Mouse (Mus musculus) left cerebral cortex, adult 2 months (tissue): Measurements from ENCODE around the gene Tex36. TPM values are rescaled to one million over a fixed set of nuclear protein-coding genes. Genes with fewer than 3 reads are reported as not detected.

ENCODE experiments used
- DNase-seq, 2 experiments: peaks; one replicate each; pipeline ENCODE4 v3.0.0; 2021 to 2022; ENCODE audit warnings: low spot score in 2 of 2, mixed read lengths in 1 of 2; ENCODE audit errors: extremely low spot score in 1 of 2
- H3K27ac ChIP-seq: fragments of 200-600 bp; 2 replicates; pipeline ENCODE4 v1.8.1; 2022
- H3K4me3 ChIP-seq: fragments of 200-600 bp; 2 replicates; pipeline ENCODE4 v1.8.1; 2022
- CTCF ChIP-seq: fragments of 200-600 bp; IDR thresholded peaks from 2 replicates; pipeline ENCODE4 v1.8.1; 2022; ENCODE audit warnings: antibody characterized with exemption, mild to moderate bottlenecking, moderate library complexity
- intact Hi-C: fragments of 180-260 bp; cut with DNase I; formaldehyde crosslinking; loops from one replicate; pipeline ENCODE4 v1.15.1; 2025
- long read RNA-seq, 2 experiments: library from polyadenylated mRNA; stranded (forward); transcript quantifications; one replicate each; pipeline ENCODE4 v2.0.0; 2021; ENCODE audit warnings: borderline mapping rate in 2 of 2
- total RNA-seq, 2 experiments: library from RNA; stranded (reverse); gene quantifications; 2 replicates each; pipeline ENCODE4 v1.2.3; 2021

Gene Tex36
- not detected for total RNA-seq
- long read RNA-seq, experiment 1: 0 reads
- long read RNA-seq, experiment 2: 0 reads

DNA sequence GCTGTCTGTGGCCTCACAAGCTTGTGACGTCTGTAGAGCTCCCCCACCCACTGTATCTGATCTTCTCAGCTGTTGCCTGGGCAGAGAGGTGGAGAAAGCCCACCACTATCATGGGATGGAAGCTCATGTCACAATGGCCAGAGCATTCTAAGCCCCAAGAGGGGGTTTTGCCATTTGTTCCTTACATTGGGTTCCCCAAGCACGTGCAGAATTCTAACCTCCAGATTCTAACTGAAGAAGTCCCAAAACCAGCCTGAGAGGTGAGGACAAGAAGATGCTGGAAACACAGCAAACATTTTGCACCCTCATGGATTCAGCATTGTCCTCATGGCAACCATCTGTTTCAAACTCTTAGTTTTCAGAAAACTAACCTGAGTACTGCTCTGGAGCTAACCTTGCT is at the start of gene Tex36:
Gene Tex36 (minus strand): TSS at position 101 of the 400 bp plus-strand sequence.
- intact Hi-C loops: no loop called here

DNA sequence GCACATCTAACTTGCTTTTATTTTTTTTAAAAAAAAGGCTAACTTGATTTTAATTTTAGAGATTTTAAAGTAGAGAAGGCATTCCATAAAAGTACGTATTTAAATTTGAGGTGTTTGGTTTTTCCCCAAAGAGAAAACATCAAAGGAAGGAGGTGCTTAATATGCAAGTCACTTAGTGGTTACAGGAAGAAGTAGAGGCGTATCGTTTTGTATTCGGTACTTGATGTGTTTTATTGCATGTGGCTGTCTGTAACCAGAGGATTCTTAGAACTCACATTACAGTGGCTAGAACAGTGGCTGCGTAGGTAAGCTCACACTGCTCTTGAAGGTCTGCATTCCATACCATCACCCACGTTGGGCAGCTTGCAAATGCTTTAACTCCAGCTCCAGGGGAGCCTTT is 43.8 kb upstream of the Tex36 start:
- no peak for TF ChIP-seq CTCF

More for the DNA sequence above, at the start of gene Tex36:
- no peak for DNase-seq
- Histone ChIP-seq H3K27ac (no peak within 1 kb of the TSS), H3K4me3 (no peak within 1 kb of the TSS)
- TF ChIP-seq CTCF: no peak

DNA sequence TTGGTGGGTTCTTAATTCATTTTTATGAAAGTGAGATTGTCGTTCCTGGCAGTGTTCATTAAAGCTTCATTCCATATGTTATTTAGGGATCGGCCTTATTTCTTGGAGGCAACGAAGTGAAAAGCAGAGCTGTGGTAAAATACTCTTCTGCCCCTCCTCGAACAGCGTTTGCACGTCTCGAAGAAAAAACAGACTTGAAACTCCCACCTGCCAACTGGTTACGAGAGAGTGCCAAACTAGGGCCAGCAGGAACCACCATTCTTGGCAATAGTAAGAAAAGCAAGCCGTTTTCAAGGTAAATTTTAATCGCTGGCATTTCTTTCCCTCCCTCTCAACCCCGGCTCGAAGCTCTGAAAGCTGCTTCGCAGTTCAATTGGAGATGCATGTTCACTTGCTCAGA is 36.9 kb upstream of the Tex36 start:
- peak; percentile 30 to 54 for DNase-seq
- no peak overlapping the region for H3K27ac ChIP-seq
- no peak for TF ChIP-seq CTCF
- peak overlapping the region; percentile 85 for H3K4me3 ChIP-seq
- intact Hi-C loops: loop anchor here (5.0 to 10.0 kb wide), 2 partner anchors 627 to 784 kb away; partner anchors contain the start of genes Abraxas2 and Eef1akmt2

More for the DNA sequence above, 43.8 kb upstream of the Tex36 start:
- Histone ChIP-seq H3K4me3 (no peak overlapping the region), H3K27ac (no peak overlapping the region)
- intact Hi-C loops: no loop called here
- no peak for DNase-seq

DNA sequence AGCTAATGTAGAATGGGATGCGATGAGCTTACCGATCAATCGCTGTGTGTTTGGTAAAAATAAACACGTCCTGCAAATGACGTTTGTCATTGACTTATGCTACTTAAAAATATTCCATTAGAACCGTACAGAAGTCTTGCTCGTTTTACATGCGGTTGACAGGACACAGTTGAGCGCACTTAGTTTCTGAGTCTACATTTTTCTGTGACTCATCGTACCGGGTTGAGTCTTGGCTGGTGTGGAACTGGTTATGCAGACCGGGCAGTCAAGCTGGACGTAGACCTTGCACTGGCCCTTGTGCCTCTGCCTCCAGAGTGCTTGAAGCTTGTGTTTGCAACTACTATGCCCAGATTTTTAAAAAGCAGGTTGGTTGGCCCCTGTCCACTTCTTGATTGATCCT is 36.3 kb upstream of the Tex36 start:
- no peak for TF ChIP-seq CTCF
- intact Hi-C loops: loop anchor here (5.0 to 10.0 kb wide), 2 partner anchors 626 to 784 kb away; partner anchors contain the start of genes Abraxas2 and Eef1akmt2
- Histone ChIP-seq H3K27ac (peak overlapping the region; percentile 88), H3K4me3 (peak overlapping the region; percentile 85)
- no peak for DNase-seq

DNA sequence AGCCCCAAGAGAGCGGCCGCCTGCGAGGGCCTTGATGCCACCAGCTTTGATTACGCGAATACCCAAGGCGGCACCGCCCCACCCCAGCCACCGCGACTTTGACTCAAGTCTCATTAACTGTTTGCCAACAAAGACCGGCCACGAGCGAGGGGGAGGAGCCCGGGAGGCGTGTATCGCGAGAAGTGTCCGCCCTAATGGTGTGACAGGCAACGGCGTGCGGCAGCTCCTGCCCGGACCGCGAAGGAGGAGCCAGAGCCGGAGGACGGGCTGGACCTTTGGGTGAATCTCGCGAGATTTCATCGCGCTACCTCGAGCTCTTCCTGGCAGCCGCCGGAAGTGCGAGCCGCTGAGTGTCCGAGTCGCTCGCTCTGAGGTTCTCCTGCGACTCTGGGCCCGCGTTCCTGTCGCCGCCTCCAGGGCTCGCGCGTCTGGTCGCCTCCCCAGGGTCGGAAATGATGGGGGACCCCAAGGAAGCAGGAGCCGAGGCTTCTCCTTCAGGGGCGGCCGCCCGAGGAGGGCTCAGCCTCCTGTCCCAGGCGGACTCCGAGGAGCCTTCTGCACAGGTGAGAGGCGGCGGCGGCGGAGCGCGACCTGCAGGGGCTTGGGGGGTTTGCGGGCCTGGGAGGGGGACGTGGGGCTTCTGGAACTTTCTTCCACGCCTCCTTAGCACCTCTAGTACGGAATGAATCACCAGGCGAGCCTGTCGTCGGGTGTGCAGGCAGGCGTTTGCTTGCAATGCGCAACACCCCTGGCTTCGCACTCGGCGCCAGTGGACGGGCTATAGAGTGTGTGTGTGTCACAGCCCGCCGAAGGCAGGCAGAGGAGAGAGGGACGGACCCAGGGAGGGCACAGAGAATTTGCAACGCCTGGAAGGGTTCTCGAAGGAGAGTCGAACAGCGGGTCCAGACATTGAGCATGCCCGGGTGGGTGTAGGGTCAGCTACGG is 35.7 kb upstream of the Tex36 start, which contains the start of gene Edrf1:
Gene Edrf1 (plus strand): TSS at position 183 of the 945 bp plus-strand sequence.
- intact Hi-C loops: loop anchor here (2.0 to 10.0 kb wide), 4 partner anchors 515 to 783 kb away; partner anchors contain the start of genes Abraxas2, Eef1akmt2 and Fgfr2
- Histone ChIP-seq H3K27ac (peak within 1 kb of the TSS; percentile 88), H3K4me3 (peak within 1 kb of the TSS; percentile 85)
- TF ChIP-seq CTCF: no peak; the same call in 1 of the 2 replicates
- DNase-seq: peak; percentile 92 to 97

DNA sequence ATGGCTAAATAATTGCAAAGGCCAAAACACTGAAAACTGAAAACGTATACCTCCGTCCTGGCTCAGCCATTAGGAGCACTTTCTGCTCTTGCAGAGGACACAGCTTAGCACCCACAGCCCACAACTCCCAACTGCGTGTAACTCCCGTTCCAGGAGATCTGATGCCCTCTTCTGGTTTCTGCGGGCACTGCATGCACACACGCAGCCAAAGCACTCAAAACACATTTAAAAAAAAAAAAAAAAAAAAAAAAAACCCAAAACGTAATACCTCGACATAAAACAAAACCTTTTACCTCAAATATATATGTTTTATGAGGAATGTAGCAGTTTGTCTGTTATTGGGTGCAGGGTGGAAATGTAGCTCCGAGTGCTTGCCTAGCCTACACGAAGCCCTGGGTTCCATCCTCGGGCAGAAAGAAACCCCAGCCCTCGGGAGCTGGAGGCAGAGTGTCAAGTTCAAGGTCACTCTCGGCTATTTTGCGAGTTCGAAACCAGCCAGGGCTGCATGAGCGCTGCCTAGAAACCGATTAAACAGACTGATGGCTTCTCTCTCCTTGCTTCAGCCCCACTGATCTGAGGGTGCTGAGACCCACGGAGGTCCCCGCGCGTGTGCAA is 34.9 kb upstream of the Tex36 start:
- Histone ChIP-seq H3K27ac (peak overlapping the region; percentile 88), H3K4me3 (peak overlapping the region; percentile 85)
- peak; percentile 83 for TF ChIP-seq CTCF
- intact Hi-C loops: loop anchor here (2.0 to 10.0 kb wide), 4 partner anchors 514 to 782 kb away; partner anchors contain the start of genes Abraxas2, Eef1akmt2 and Fgfr2
- DNase-seq: peak; percentile 84 to 94

DNA sequence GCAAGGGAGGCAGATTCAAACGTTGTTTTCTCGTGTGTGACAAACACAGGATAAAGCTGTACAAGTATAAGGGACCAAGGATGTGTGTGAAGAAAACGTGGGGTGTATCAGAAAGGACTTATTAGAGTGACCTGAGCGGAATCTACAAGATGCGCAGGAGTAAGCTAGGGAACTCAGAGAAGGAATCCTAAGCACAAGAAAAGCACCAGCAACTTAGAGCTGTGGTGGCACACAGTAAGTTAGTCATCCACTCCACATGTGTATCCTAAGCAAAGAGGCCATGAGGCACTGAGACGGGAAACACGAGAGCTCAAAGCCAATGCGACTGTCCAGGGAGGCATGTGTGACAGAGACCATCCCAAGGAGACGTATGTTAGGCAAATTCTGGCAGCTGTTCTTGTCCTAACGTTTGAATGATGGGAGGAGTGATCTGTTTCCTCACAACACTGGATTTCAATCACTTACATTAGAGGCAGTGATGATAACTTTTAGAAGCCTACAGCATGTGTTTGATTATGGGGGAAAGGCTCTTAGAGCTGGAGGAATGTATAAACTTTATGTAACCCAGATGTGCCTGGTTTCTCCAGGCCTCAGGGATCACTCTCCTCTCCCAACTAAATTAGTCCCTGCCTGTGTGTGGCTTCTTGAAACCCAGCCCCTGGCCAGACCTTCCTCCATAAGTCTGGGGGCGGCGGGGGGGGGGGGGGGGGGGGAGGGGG is 33.1 kb upstream of the Tex36 start:
- no peak overlapping the region for H3K4me3 ChIP-seq
- no peak overlapping the region for H3K27ac ChIP-seq
- intact Hi-C loops: loop anchor here (5.0 to 10.0 kb wide), 2 partner anchors 623 to 780 kb away; partner anchors contain the start of genes Abraxas2 and Eef1akmt2
- no peak for DNase-seq
- no peak for TF ChIP-seq CTCF

DNA sequence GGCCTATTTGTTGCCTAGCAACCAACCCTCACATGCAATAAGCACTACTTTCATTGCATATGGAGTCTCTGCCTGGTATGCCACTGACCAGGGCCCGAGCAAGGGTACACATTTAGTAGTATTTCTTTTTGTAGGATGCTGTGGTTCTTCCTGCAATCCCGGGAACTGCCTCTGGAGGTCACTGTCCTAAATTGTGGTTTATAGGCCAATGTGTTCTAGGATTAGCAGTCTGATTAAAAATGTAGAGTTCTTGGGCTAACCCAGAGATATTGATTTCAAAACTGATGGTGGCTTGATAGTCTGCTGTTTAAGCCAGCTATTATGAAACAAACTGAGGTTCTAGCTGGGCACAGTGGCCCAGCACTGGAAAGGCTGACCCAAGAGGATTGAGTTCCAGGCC is 30.5 kb upstream of the Tex36 start:
- Histone ChIP-seq H3K4me3 (no peak overlapping the region), H3K27ac (no peak overlapping the region)
- intact Hi-C loops: loop anchor here (10.0 kb wide), 1 partner anchor 778 kb away; the partner anchor contains the start of genes Abraxas2 and Eef1akmt2
- peak; percentile 37 to 64 for DNase-seq
- TF ChIP-seq CTCF: peak; percentile 74

DNA sequence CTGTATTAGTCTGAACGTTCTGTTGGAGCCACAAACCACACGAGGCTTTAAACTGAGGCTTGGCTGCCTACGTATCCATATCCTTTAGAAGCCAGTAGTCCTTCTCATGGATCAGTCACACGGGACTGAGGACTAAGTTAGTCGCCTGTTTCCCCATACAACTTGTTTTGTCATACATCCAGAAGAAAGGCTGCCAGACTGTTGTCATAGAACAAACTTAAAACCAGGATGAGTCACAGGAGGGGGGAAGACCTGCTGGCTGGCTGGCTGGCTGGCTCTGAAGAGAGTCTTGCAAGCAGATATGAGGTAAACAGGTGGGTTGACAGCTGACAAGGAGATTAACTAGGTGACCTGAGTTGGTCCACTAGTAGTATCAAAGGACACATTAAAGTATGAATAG is 28.9 kb upstream of the Tex36 start:
- no peak for TF ChIP-seq CTCF
- intact Hi-C loops: loop anchor here (10.0 kb wide), 1 partner anchor 776 kb away; the partner anchor contains the start of genes Abraxas2 and Eef1akmt2
- Histone ChIP-seq H3K27ac (no peak overlapping the region), H3K4me3 (no peak overlapping the region)
- no peak for DNase-seq

DNA sequence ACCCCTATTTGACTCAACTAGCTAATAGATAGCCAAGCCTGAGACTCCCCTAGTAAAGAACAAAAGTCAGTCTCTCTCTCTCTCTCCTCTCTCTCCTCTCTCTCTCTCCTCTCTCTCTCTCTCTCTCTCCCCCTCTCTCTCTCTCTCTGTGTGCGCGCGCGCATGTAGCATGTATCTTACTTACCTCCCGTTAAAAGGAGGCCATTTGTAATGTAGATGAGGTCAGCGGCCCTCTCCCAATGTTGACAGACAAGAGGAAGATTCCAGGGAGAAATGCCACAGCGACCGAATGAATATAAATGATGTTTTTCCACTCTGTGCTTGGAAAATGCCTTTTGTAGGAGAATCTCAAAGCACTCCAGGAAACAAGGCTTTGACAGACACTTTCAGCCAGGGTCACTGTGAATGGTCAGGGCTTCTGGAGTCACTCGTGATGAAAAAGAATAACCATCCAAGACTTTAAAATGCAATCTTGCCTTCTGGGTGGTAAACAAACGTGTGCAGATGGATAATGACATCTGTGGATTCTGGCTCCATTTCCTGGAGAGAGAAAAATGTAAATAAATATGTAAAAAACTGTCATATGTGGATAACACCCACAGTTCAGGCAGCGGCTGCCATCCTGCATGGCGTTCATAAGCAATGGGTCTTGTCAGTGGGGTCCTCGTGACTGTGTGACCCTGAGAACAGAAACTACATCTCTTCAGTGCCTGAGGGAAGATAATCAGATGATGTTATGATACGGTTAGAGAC is 25.4 kb upstream of the Tex36 start:
- no peak for TF ChIP-seq CTCF
- DNase-seq: no peak
- intact Hi-C loops: no loop called here
- Histone ChIP-seq H3K4me3 (no peak overlapping the region), H3K27ac (no peak overlapping the region)
